Mouse (Mus musculus) myocyte (in vitro differentiated cells): ENCODE data around the gene Slc25a3. TPM values are rescaled to one million over a fixed set of nuclear protein-coding genes. Genes with fewer than 3 reads are reported as not detected.

Experiments
- H3K27me3 ChIP-seq: one replicate; pipeline ENCODE4 v1.6.1; 2011; ENCODE audit not compliant: control insufficient read depth, insufficient read depth, insufficient read length
- H3K36me3 ChIP-seq: one replicate; pipeline ENCODE4 v1.6.1; 2011; ENCODE audit not compliant: control insufficient read depth, insufficient read depth
- H3K4me2 ChIP-seq: one replicate; pipeline ENCODE4 v1.6.1; 2011; ENCODE audit warnings: low read depth, control low read depth
- H3K4me3 ChIP-seq: one replicate; pipeline ENCODE4 v1.5.1; 2011; ENCODE audit warnings: mild to moderate bottlenecking, control low read depth, moderate library complexity
- H3K79me2 ChIP-seq: one replicate; pipeline ENCODE4 v1.6.1; 2011; ENCODE audit not compliant: control insufficient read depth, insufficient read depth
- H3ac ChIP-seq: one replicate; pipeline ENCODE4 v1.6.1; 2011; ENCODE audit not compliant: control insufficient read depth, insufficient read length
- CEBPB ChIP-seq: IDR thresholded peaks from 2 replicates; pipeline ENCODE4 v1.6.1; 2011; ENCODE audit warnings: mild to moderate bottlenecking, moderate library complexity; ENCODE audit not compliant: poor library complexity, insufficient read depth, severe bottlenecking
- E2F4 ChIP-seq: IDR thresholded peaks from one replicate; pipeline ENCODE4 v1.6.1; 2011; ENCODE audit warnings: mild to moderate bottlenecking, control low read depth, moderate library complexity; ENCODE audit not compliant: insufficient read depth
- MAX ChIP-seq: IDR thresholded peaks from one replicate; pipeline ENCODE4 v1.6.1; 2011; ENCODE audit warnings: low read depth, mild to moderate bottlenecking, control low read depth
- MYOD1 ChIP-seq, 3 experiments: IDR thresholded peaks; one replicate each; pipeline ENCODE4 v1.6.1; 2011; ENCODE audit warnings: control low read depth in 2 of 3, low read depth in 2 of 3, mild to moderate bottlenecking in 2 of 3, moderate library complexity in 1 of 3; ENCODE audit not compliant: insufficient read length in 2 of 3, control insufficient read depth in 1 of 3
- MYOG ChIP-seq, 3 experiments: IDR thresholded peaks; one replicate each; pipeline ENCODE4 v1.6.1; 2011; ENCODE audit warnings: control low read depth in 2 of 3, low read depth in 2 of 3, mild to moderate bottlenecking in 2 of 3; ENCODE audit not compliant: insufficient read length in 2 of 3, control insufficient read depth in 1 of 3, insufficient read depth in 1 of 3
- POLR2A ChIP-seq: IDR thresholded peaks from one replicate; pipeline ENCODE4 v1.6.1; 2011; ENCODE audit warnings: low read depth, mild to moderate bottlenecking, control low read depth, moderate library complexity; ENCODE audit not compliant: insufficient read length
- POLR2AphosphoS2 ChIP-seq: IDR thresholded peaks from one replicate; pipeline ENCODE4 v1.6.1; 2011; ENCODE audit warnings: low read depth, control low read depth; ENCODE audit not compliant: insufficient read length
- REST ChIP-seq: IDR thresholded peaks from one replicate; pipeline ENCODE4 v1.6.1; 2011; ENCODE audit warnings: mild to moderate bottlenecking, control low read depth, moderate library complexity; ENCODE audit not compliant: insufficient read depth, insufficient read length
- SRF ChIP-seq: IDR thresholded peaks from one replicate; pipeline ENCODE4 v1.6.1; 2011; ENCODE audit warnings: low read depth; ENCODE audit not compliant: control insufficient read depth, insufficient read length
- TCF12 ChIP-seq: IDR thresholded peaks from one replicate; pipeline ENCODE4 v1.6.1; 2011; ENCODE audit warnings: mild to moderate bottlenecking, control low read depth; ENCODE audit not compliant: poor library complexity, insufficient read depth, severe bottlenecking
- TCF3 ChIP-seq: IDR thresholded peaks from one replicate; pipeline ENCODE4 v1.6.1; 2011; ENCODE audit warnings: low read depth, control low read depth; ENCODE audit not compliant: insufficient read length
- USF1 ChIP-seq: IDR thresholded peaks from one replicate; pipeline ENCODE4 v1.6.1; 2011; ENCODE audit warnings: low read depth, mild to moderate bottlenecking, control low read depth, moderate library complexity
- polyA plus RNA-seq: library from polyadenylated mRNA; unstranded; fragments of >200 nt; fragmentation: generic; extraction: Trizol; gene quantifications from one replicate; pipeline ENCODE4 v1.2.1, GENCODE M21; 2012; ENCODE audit warnings: missing spikeins

The Slc25a3 gene
- polyA plus RNA-seq, 1 experiment, result 846 TPM

GRCm38 (mm10) chr10:91082550-91083392, 41.1 kb downstream of the Slc25a3 start, which contains the start of the genes Apaf1 and Ikbip:
Gene Apaf1 (minus strand): TSS chr10:91082770.
Gene Ikbip (plus strand): TSS chr10:91082940.
- peak within 1 kb of the TSS; percentile 63 for H3ac ChIP-seq
- peak; percentile 33 for TF ChIP-seq USF1
- peak; percentile 31 for TF ChIP-seq E2F4
- TF ChIP-seq MYOG (IDR thresholded peaks at IDR 0.05; ENCODE audit: control insufficient read depth in 1 of 3, insufficient read depth in 1 of 3, insufficient read length in 2 of 3, low read depth in 2 of 3), result peak in 1 of 3 experiments; percentile 12
- peak; percentile 95 for TF ChIP-seq POLR2AphosphoS2
- no peak for TF ChIP-seq TCF3
- no peak for TF ChIP-seq CEBPB
- TF ChIP-seq REST, result no peak
- TF ChIP-seq POLR2A, result peak; percentile 92
- H3K4me3 ChIP-seq, result peak within 1 kb of the TSS; percentile 73
- H3K27me3 ChIP-seq, result no peaks in the 10 kb centered on the region
- peak within 1 kb of the TSS; percentile 81 for H3K4me2 ChIP-seq
- peaks cover 12% of the 10 kb centered on the region for H3K36me3 ChIP-seq
- H3K79me2 ChIP-seq, result peaks cover 10% of the 10 kb centered on the region

GRCm38 (mm10) chr10:91081959-91082507, 41.8 kb downstream of the Slc25a3 start:
- peak overlapping the region; percentile 63 for H3ac ChIP-seq
- H3K4me2 ChIP-seq, result peak overlapping the region; percentile 51
- no peak for TF ChIP-seq SRF
- no peak for TF ChIP-seq MYOD1 (IDR thresholded peaks at IDR 0.05; ENCODE audit: control insufficient read depth in 1 of 3, insufficient read length in 2 of 3, low read depth in 2 of 3)
- no peak for TF ChIP-seq E2F4
- no peak for TF ChIP-seq POLR2A
- no peak for TF ChIP-seq USF1
- no peak for TF ChIP-seq TCF3
- H3K4me3 ChIP-seq, result peak overlapping the region; percentile 73
- H3K27me3 ChIP-seq, result no peaks in the 10 kb centered on the region
- H3K79me2 ChIP-seq, result peaks cover 10% of the 10 kb centered on the region
- H3K36me3 ChIP-seq, result peaks cover 14% of the 10 kb centered on the region

GRCm38 (mm10) chr10:91080540-91080939, 43.3 kb downstream of the Slc25a3 start:
- Histone ChIP-seq H3K4me2 (no peak overlapping the region), H3K79me2 (peaks cover 20% of the 10 kb centered on the region), H3K27me3 (no peaks in the 10 kb centered on the region), H3K36me3 (peaks cover 18% of the 10 kb centered on the region), H3ac (no peak overlapping the region), H3K4me3 (no peak overlapping the region)
- no peak for TF ChIP-seq MYOD1 (IDR thresholded peaks at IDR 0.05; ENCODE audit: control insufficient read depth in 1 of 3, insufficient read length in 2 of 3, low read depth in 2 of 3)
- no peak for TF ChIP-seq SRF
- no peak for TF ChIP-seq CEBPB
- no peak for TF ChIP-seq MAX
- TF ChIP-seq USF1, result no peak
- TF ChIP-seq TCF12, result no peak
- no peak for TF ChIP-seq POLR2A
- no peak for TF ChIP-seq TCF3
- TF ChIP-seq POLR2AphosphoS2, result no peak
- no peak for TF ChIP-seq MYOG (IDR thresholded peaks at IDR 0.05; ENCODE audit: control insufficient read depth in 1 of 3, insufficient read depth in 1 of 3, insufficient read length in 2 of 3, low read depth in 2 of 3)
- no peak for TF ChIP-seq REST
- TF ChIP-seq E2F4, result no peak

GRCm38 (mm10) chr10:91076667-91077066, 47.2 kb downstream of the Slc25a3 start:
- H3K27me3 ChIP-seq, result no peaks in the 10 kb centered on the region
- peaks cover 18% of the 10 kb centered on the region for H3K79me2 ChIP-seq
- peaks cover 30% of the 10 kb centered on the region for H3K36me3 ChIP-seq
- no peak overlapping the region for H3K4me3 ChIP-seq
- no peak overlapping the region for H3ac ChIP-seq
- no peak for TF ChIP-seq USF1
- peak in 1 of 3 experiments; percentile 22 for TF ChIP-seq MYOD1 (IDR thresholded peaks at IDR 0.05; ENCODE audit: control insufficient read depth in 1 of 3, insufficient read length in 2 of 3, low read depth in 2 of 3)
- no peak for TF ChIP-seq TCF3
- TF ChIP-seq TCF12, result no peak
- no peak for TF ChIP-seq MYOG (IDR thresholded peaks at IDR 0.05; ENCODE audit: control insufficient read depth in 1 of 3, insufficient read depth in 1 of 3, insufficient read length in 2 of 3, low read depth in 2 of 3)
- TF ChIP-seq POLR2A, result no peak
- no peak for TF ChIP-seq CEBPB
- no peak for TF ChIP-seq POLR2AphosphoS2
- no peak overlapping the region for H3K4me2 ChIP-seq

GRCm38 (mm10) chr10:91073345-91073744, 50.5 kb downstream of the Slc25a3 start:
- peaks cover 30% of the 10 kb centered on the region for H3K36me3 ChIP-seq

More at GRCm38 (mm10) chr10:91073345-91073744, 50.5 kb downstream of the Slc25a3 start:
- Histone ChIP-seq H3K4me3 (no peak overlapping the region), H3K4me2 (no peak overlapping the region), H3K79me2 (peaks cover 12% of the 10 kb centered on the region), H3K27me3 (no peaks in the 10 kb centered on the region), H3ac (no peak overlapping the region)
- TF ChIP-seq TCF3 (no peak), POLR2A (no peak), MAX (no peak), USF1 (no peak), CEBPB (no peak), POLR2AphosphoS2 (no peak), SRF (no peak), TCF12 (no peak), E2F4 (no peak), REST (no peak), MYOG (IDR thresholded peaks at IDR 0.05; ENCODE audit: control insufficient read depth in 1 of 3, insufficient read depth in 1 of 3, insufficient read length in 2 of 3, low read depth in 2 of 3) (no peak), MYOD1 (IDR thresholded peaks at IDR 0.05; ENCODE audit: control insufficient read depth in 1 of 3, insufficient read length in 2 of 3, low read depth in 2 of 3) (no peak)
